Mouse (Mus musculus): Measurements from ENCODE around the gene Npm1.

DNA sequence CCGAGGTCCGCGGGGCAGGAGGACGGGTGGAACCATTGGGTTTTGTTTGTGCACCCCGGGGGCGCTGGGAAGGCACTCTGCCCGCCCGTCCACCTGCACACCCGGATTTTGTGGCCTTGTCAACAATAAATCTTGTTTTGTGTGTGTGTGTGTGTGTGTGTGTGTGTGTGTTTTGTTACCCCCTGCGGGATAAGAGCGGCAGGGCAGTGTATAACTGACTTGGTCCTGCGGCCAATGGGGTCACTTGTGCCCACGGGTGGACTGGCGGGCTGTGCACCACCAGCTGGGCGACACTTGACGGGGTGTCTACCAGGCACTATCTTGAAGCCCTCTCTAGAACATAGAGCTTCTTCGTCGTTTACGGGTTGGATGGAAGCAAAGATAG, 38.6 kb upstream of the Npm1 start:
- TF ChIP-seq CTCF (IDR thresholded peaks at IDR 0.05) (no peak), EP300 (IDR thresholded peaks at IDR 0.05) (no peak)

Measured in lung, postnatal 0 days (tissue).